Mouse (Mus musculus) MEL-GATA-1-ER (cell line): Measurements from ENCODE around the gene Tnnc2.

ENCODE experiments used
- DNase-seq: peaks from one replicate; pipeline ENCODE4 v3.0.0-alpha.2; 2012; ENCODE audit warnings: low read depth; ENCODE audit errors: extremely low read depth

Gene Tnnc2

GRCm38 (mm10) chr2:164779481-164780086, at the start of gene Tnnc2:
TSS of gene Tnnc2 (minus strand) at chr2:164779967.
- DNase-seq: no peak

- DNase-seq: no peak
Measured at GRCm38 (mm10) chr2:164829090-164829489, 49.3 kb upstream of the Tnnc2 start.

GRCm38 (mm10) chr2:164828437-164828836, 48.7 kb upstream of the Tnnc2 start, which contains the start of gene Spata25:
TSS of gene Spata25 (minus strand) at chr2:164828537.
- no peak for DNase-seq

- peak; percentile 79 for DNase-seq
Measured at GRCm38 (mm10) chr2:164827146-164827850, 47.5 kb upstream of the Tnnc2 start.

- DNase-seq: no peak
Measured at GRCm38 (mm10) chr2:164825521-164825920, 45.8 kb upstream of the Tnnc2 start.

- no peak for DNase-seq
Measured at GRCm38 (mm10) chr2:164823969-164824368, 44.2 kb upstream of the Tnnc2 start.

GRCm38 (mm10) chr2:164823181-164823585, 43.4 kb upstream of the Tnnc2 start:
- DNase-seq: peak; percentile 71

- DNase-seq: peak; percentile 98
Measured at GRCm38 (mm10) chr2:164822636-164823165, 42.9 kb upstream of the Tnnc2 start, which contains the start of gene Zswim1. TSS of gene Zswim1 (plus strand) at chr2:164822686.

GRCm38 (mm10) chr2:164821060-164821459, 41.3 kb upstream of the Tnnc2 start:
- DNase-seq: no peak

GRCm38 (mm10) chr2:164817703-164818102, 37.9 kb upstream of the Tnnc2 start:
- no peak for DNase-seq

GRCm38 (mm10) chr2:164817206-164817605, 37.4 kb upstream of the Tnnc2 start:
- no peak for DNase-seq

GRCm38 (mm10) chr2:164815821-164816220, 36.1 kb upstream of the Tnnc2 start:
- DNase-seq: no peak

GRCm38 (mm10) chr2:164815348-164815747, 35.6 kb upstream of the Tnnc2 start:
- DNase-seq: no peak

GRCm38 (mm10) chr2:164813557-164813956, 33.8 kb upstream of the Tnnc2 start:
- DNase-seq: no peak

- no peak for DNase-seq
Measured at GRCm38 (mm10) chr2:164806614-164807013, 26.8 kb upstream of the Tnnc2 start.

GRCm38 (mm10) chr2:164805332-164805718, 25.6 kb upstream of the Tnnc2 start:
- peak; percentile 29 for DNase-seq

- DNase-seq: peak; percentile 99
Measured at GRCm38 (mm10) chr2:164804533-164805331, 25.0 kb upstream of the Tnnc2 start, which contains the start of the genes Acot8 and Zswim3. TSS of gene Acot8 (minus strand) at chr2:164804882. TSS of gene Zswim3 (plus strand) at chr2:164805098.

- DNase-seq: peak; percentile 13
Measured at GRCm38 (mm10) chr2:164803921-164804313, 24.1 kb upstream of the Tnnc2 start.

GRCm38 (mm10) chr2:164803201-164803920, 23.6 kb upstream of the Tnnc2 start:
- no peak for DNase-seq

GRCm38 (mm10) chr2:164800252-164801004, 20.7 kb upstream of the Tnnc2 start:
- no peak for DNase-seq
